Mouse (Mus musculus): ENCODE results near the gene Dtymk. TPM values are rescaled to one million over a fixed set of nuclear protein-coding genes. Genes with fewer than 3 reads are reported as not detected.

Dtymk gene
- polyA plus RNA-seq, 1 experiment, result 255 TPM

GRCm38 (mm10) chr1:93802771-93803170 lies 1.0 kb upstream of the Dtymk start:
- no peak for TF ChIP-seq CTCF (IDR thresholded peaks at IDR 0.05; ENCODE audit: control insufficient read depth, insufficient read depth, insufficient read length)
- TF ChIP-seq MYOD1 (IDR thresholded peaks at IDR 0.05; ENCODE audit: control insufficient read depth, insufficient read length, low read depth), result no peak
- no peak for TF ChIP-seq MYOG (IDR thresholded peaks at IDR 0.05; ENCODE audit: control insufficient read depth, extremely low read depth, insufficient read length)
- no peak for TF ChIP-seq FOSL1 (IDR thresholded peaks at IDR 0.05; ENCODE audit: insufficient read depth, low read length, poor library complexity, severe bottlenecking)
- TF ChIP-seq CEBPB (IDR thresholded peaks at IDR 0.05; ENCODE audit: low read depth), result no peak
- no peak for TF ChIP-seq MAX (IDR thresholded peaks at IDR 0.05)
- no peak for TF ChIP-seq USF1 (IDR thresholded peaks at IDR 0.05; ENCODE audit: low read depth)
- no peak overlapping the region for H3ac ChIP-seq (ENCODE audit: control insufficient read depth, insufficient read length, low read depth)
- no peaks in the 10 kb centered on the region for H3K27me3 ChIP-seq (ENCODE audit: control insufficient read depth, insufficient read depth, insufficient read length)
- H3K4me3 ChIP-seq (ENCODE audit: insufficient read depth, poor library complexity, severe bottlenecking), result no peak overlapping the region
- peaks cover 40% of the 10 kb centered on the region for H3K79me3 ChIP-seq (ENCODE audit: low read depth)
- peaks cover 68% of the 10 kb centered on the region for H3K79me2 ChIP-seq (ENCODE audit: control insufficient read depth, insufficient read depth)
- peaks cover 46% of the 10 kb centered on the region for H3K36me3 ChIP-seq (ENCODE audit: control insufficient read depth, insufficient read depth)

DNA sequence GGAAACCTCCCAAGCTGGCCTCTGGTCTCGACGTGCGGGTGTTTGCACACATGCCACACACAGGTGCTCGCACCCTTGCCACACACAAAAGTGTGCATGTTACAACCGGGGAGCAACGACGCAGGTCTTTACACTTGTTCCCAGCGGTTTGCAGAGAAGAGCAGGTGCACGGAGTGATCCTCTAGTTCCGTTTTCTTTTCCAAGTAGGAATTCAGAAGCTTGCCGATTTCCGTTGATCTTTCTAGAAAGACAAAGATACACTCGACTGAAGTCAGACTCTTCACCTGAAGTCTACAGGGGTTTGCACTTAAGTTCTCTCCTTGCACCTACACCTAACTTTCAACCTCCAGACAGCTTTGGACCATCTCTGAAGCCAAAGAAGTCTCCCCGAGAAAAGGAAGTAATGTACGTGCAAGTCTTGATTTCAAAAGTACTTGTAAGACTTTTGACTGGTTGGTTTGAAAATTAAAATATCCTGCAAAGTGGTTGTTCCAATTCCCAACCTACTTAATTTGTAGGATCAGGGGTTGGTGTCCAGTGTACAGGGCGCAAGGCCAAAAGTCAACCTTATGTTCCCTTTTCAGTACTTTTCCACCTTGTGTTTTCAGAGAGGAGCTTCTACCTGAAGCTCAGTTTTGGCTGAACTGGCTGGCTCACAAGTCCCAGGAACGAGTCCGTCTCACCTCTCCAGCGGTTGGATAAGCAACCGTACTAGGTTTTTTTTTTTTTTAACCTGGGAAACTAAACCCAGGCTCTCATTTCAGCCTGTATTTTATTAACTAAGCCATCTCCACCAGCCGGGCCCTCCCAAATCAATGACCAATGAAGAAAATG lies 847 bp downstream of the Dtymk start:
- TF ChIP-seq CEBPB (IDR thresholded peaks at IDR 0.05; ENCODE audit: low read depth) (no peak), USF1 (IDR thresholded peaks at IDR 0.05; ENCODE audit: low read depth) (no peak), MYOG (IDR thresholded peaks at IDR 0.05; ENCODE audit: control insufficient read depth, extremely low read depth, insufficient read length) (no peak), FOSL1 (IDR thresholded peaks at IDR 0.05; ENCODE audit: insufficient read depth, low read length, poor library complexity, severe bottlenecking) (no peak), MAX (IDR thresholded peaks at IDR 0.05) (no peak)
- peak overlapping the region; percentile 63 for H3K4me3 ChIP-seq (ENCODE audit: insufficient read depth, poor library complexity, severe bottlenecking)
- peaks cover 42% of the 10 kb centered on the region for H3K79me3 ChIP-seq (ENCODE audit: low read depth)
- peak overlapping the region; percentile 85 for H3ac ChIP-seq (ENCODE audit: control insufficient read depth, insufficient read length, low read depth)
- no peaks in the 10 kb centered on the region for H3K27me3 ChIP-seq (ENCODE audit: control insufficient read depth, insufficient read depth, insufficient read length)
- H3K79me2 ChIP-seq (ENCODE audit: control insufficient read depth, insufficient read depth), result peaks cover 78% of the 10 kb centered on the region
- peaks cover 45% of the 10 kb centered on the region for H3K36me3 ChIP-seq (ENCODE audit: control insufficient read depth, insufficient read depth)

DNA sequence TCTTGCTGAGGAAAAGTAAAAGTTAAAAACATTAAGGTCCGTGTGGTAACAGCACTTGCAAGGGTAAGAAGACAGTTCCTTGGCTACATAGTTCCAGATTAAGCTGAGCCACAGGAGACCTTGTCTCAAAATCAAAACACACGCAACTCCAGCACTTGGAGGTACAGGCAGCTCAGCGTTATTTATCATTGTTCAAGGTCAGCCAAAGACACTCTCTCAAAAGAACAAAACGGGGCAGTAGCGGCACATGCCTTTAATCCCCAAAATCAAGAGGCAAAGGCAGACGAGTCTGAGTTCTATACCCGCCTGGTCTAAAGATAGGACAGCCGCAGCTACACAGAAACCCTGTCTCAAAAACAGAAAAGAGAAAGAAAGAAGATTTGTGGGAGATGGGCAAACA lies 5.8 kb downstream of the Dtymk start:
- Histone ChIP-seq H3K27me3 (ENCODE audit: control insufficient read depth, insufficient read depth, insufficient read length) (no peaks in the 10 kb centered on the region), H3K79me2 (ENCODE audit: control insufficient read depth, insufficient read depth) (peaks cover 50% of the 10 kb centered on the region), H3K79me3 (ENCODE audit: low read depth) (peaks cover 23% of the 10 kb centered on the region), H3K4me3 (ENCODE audit: insufficient read depth, poor library complexity, severe bottlenecking) (no peak overlapping the region), H3K36me3 (ENCODE audit: control insufficient read depth, insufficient read depth) (peaks cover 91% of the 10 kb centered on the region), H3ac (ENCODE audit: control insufficient read depth, insufficient read length, low read depth) (no peak overlapping the region)
- TF ChIP-seq MYOD1 (IDR thresholded peaks at IDR 0.05; ENCODE audit: control insufficient read depth, insufficient read length, low read depth) (no peak), CTCF (IDR thresholded peaks at IDR 0.05; ENCODE audit: control insufficient read depth, insufficient read depth, insufficient read length) (no peak), USF1 (IDR thresholded peaks at IDR 0.05; ENCODE audit: low read depth) (no peak), CEBPB (IDR thresholded peaks at IDR 0.05; ENCODE audit: low read depth) (no peak)

DNA sequence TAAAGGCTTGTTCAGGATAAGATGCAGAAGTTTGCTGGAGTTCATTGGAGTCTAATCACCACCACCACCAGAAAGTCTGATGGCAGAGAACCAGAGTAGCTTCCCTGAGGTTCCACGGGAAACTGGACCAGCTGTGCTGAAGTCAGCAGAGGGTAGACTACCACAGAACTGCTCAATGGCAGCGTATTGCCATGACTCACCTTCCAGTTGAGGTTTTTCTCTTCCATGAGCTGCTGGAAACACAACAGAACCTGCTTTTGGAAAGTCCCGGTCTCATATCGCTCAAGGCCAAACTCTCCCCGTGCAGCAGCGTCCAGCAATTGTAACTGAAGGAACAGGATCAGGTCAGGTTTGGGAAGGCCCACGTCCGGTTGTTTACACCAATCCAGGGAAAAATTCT lies 7.2 kb downstream of the Dtymk start:
- TF ChIP-seq MAX (IDR thresholded peaks at IDR 0.05) (no peak), MYOD1 (IDR thresholded peaks at IDR 0.05; ENCODE audit: control insufficient read depth, insufficient read length, low read depth) (no peak), CEBPB (IDR thresholded peaks at IDR 0.05; ENCODE audit: low read depth) (no peak), USF1 (IDR thresholded peaks at IDR 0.05; ENCODE audit: low read depth) (no peak), FOSL1 (IDR thresholded peaks at IDR 0.05; ENCODE audit: insufficient read depth, low read length, poor library complexity, severe bottlenecking) (no peak), MYOG (IDR thresholded peaks at IDR 0.05; ENCODE audit: control insufficient read depth, extremely low read depth, insufficient read length) (no peak), CTCF (IDR thresholded peaks at IDR 0.05; ENCODE audit: control insufficient read depth, insufficient read depth, insufficient read length) (no peak)
- Histone ChIP-seq H3K4me3 (ENCODE audit: insufficient read depth, poor library complexity, severe bottlenecking) (no peak overlapping the region), H3K27me3 (ENCODE audit: control insufficient read depth, insufficient read depth, insufficient read length) (no peaks in the 10 kb centered on the region), H3K79me3 (ENCODE audit: low read depth) (peaks cover 12% of the 10 kb centered on the region), H3K79me2 (ENCODE audit: control insufficient read depth, insufficient read depth) (peaks cover 37% of the 10 kb centered on the region), H3ac (ENCODE audit: control insufficient read depth, insufficient read length, low read depth) (no peak overlapping the region), H3K36me3 (ENCODE audit: control insufficient read depth, insufficient read depth) (peaks cover 89% of the 10 kb centered on the region)

DNA sequence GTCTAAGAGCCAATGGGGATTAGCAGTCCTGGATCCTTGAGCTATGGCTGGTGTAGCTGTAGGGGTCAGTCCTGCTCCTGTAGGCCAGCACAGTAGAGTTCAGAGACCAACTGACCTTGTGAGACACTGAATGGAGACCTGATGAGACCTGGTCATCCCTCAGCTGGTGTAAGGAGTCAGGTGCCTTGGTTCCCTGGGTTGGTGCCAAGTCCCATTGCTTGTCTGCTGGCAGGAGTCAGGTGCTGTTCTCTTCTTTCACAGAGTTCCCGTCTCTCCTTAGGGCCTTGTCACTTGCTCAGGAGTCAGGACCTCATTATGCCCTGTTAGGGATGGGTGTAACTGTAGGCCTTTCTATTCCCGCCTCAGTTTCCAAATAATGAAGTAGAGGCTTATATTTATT lies 14.8 kb downstream of the Dtymk start:
- no peaks in the 10 kb centered on the region for H3K79me3 ChIP-seq (ENCODE audit: low read depth)
- no peaks in the 10 kb centered on the region for H3K79me2 ChIP-seq (ENCODE audit: control insufficient read depth, insufficient read depth)
- no peak overlapping the region for H3ac ChIP-seq (ENCODE audit: control insufficient read depth, insufficient read length, low read depth)
- TF ChIP-seq MYOG (IDR thresholded peaks at IDR 0.05; ENCODE audit: control insufficient read depth, extremely low read depth, insufficient read length) (no peak), CTCF (IDR thresholded peaks at IDR 0.05; ENCODE audit: control insufficient read depth, insufficient read depth, insufficient read length) (no peak), CEBPB (IDR thresholded peaks at IDR 0.05; ENCODE audit: low read depth) (no peak), MYOD1 (IDR thresholded peaks at IDR 0.05; ENCODE audit: control insufficient read depth, insufficient read length, low read depth) (no peak), MAX (IDR thresholded peaks at IDR 0.05) (no peak), FOSL1 (IDR thresholded peaks at IDR 0.05; ENCODE audit: insufficient read depth, low read length, poor library complexity, severe bottlenecking) (no peak), USF1 (IDR thresholded peaks at IDR 0.05; ENCODE audit: low read depth) (no peak)
- no peaks in the 10 kb centered on the region for H3K27me3 ChIP-seq (ENCODE audit: control insufficient read depth, insufficient read depth, insufficient read length)
- H3K36me3 ChIP-seq (ENCODE audit: control insufficient read depth, insufficient read depth), result peaks cover 81% of the 10 kb centered on the region
- H3K4me3 ChIP-seq (ENCODE audit: insufficient read depth, poor library complexity, severe bottlenecking), result no peak overlapping the region
